Mouse (Mus musculus) lung, embryonic 14.5 days (tissue): ENCODE measurements around the gene Taok1. TPM values are rescaled to one million over a fixed set of nuclear protein-coding genes. Genes with fewer than 3 reads are reported as not detected.
A peak's percentile ranks its signal among the peaks of the same experiment; 100 is the strongest.

Experiments used
- ATAC-seq: fragments of 200-750 bp; cut with Nextera tagmentation; 2 replicates; pipeline ENCODE4 v1.8.0; 2017; ENCODE audit warnings: mild to moderate bottlenecking, moderate TSS enrichment, moderate library complexity; ENCODE audit not compliant: insufficient read depth
- DNase-seq: peaks from one replicate; pipeline ENCODE4 v3.0.0-alpha.2; 2015
- H3K27ac ChIP-seq: fragments of 300-500 bp; sonication (generic); 2 replicates; pipeline ENCODE4 v1.5.1; 2014; ENCODE audit warnings: low read depth, mild to moderate bottlenecking, moderate library complexity
- H3K27me3 ChIP-seq: fragments of 300-500 bp; sonication (generic); 2 replicates; pipeline ENCODE4 v1.6.1; 2014; ENCODE audit warnings: low read length, control low read depth; ENCODE audit not compliant: insufficient read depth
- H3K36me3 ChIP-seq: fragments of 300-500 bp; sonication (generic); 2 replicates; pipeline ENCODE4 v1.6.1; 2014; ENCODE audit warnings: control low read depth; ENCODE audit not compliant: insufficient read depth
- H3K4me1 ChIP-seq: fragments of 300-500 bp; sonication (generic); 2 replicates; pipeline ENCODE4 v1.6.1; 2014; ENCODE audit warnings: antibody characterized with exemption, control low read depth; ENCODE audit not compliant: insufficient read depth
- H3K4me2 ChIP-seq: fragments of 300-500 bp; sonication (generic); 2 replicates; pipeline ENCODE4 v1.6.1; 2014; ENCODE audit warnings: mild to moderate bottlenecking
- H3K4me3 ChIP-seq: fragments of 300-500 bp; sonication (generic); 2 replicates; pipeline ENCODE4 v1.5.1; 2014; ENCODE audit warnings: low read depth, low read length
- H3K9ac ChIP-seq: fragments of 300-500 bp; sonication (generic); 2 replicates; pipeline ENCODE4 v1.6.1; 2014
- H3K9me3 ChIP-seq: fragments of 300-500 bp; sonication (generic); 2 replicates; pipeline ENCODE4 v1.6.1; 2016; ENCODE audit warnings: low read depth, low read length, control low read depth
- CTCF ChIP-seq: IDR thresholded peaks from 2 replicates; pipeline ENCODE4 v1.5.1; 2016; ENCODE audit warnings: antibody characterized with exemption, low read depth
- WGBS: fragments of 180-500 bp; shearing (Covaris S2); extraction: QIAGEN DNeasy Blood & Tissue Kit; methylation state at CpG from one replicate; pipeline ENCODE4 v1.1.7; 2014; 5-methylcytosine and 5-hydroxymethylcytosine counted together
- polyA plus RNA-seq: library from polyadenylated mRNA; unstranded; fragments of >200 nt; fragmentation: Nextera tagmentation; extraction: Ambion mirVana; gene quantifications from 2 replicates; pipeline ENCODE4 v1.2.1, GENCODE M21; 2014

Taok1 gene
- polyA plus RNA-seq, 1 experiment from 2014 or later = 20.8 TPM

DNA sequence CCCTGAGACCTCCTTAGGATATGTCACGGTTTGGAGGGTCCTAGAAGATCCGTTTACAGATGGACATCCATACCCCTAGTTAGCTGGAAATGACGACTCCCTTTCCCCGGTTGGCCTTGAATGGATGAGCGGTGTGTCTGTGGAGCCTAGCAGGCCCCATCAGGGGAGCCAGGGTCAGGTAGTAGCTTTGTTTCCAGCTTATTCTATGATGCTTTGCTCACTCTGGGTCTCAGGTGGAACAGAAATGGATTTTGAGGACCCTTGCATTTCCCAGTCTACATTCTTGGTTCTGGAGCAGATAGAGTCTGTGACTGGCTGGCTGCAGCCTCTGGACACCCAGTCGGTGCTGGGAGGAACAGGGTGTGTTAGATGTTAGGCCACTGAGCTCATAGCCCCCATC is 112.8 kb downstream of the Taok1 start:
- peak overlapping the region; percentile 93 for H3K9ac ChIP-seq

DNA sequence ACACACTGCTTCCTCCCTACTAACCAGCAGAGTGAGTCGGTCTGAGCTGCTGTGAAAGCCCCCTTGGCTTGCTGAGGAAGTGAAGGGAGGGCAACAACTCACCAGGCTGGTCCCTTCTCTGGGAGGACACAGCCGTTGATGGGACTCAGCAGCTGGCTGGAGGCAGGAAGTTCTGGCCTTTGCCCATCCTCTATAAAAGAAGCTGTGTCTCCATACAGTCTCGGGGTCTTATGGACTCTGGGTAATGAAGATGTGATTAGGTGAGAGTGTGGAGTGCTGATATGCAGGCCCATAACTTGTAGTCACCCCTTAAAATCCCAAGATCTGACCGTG is 113.3 kb downstream of the Taok1 start:
- H3K9me3 ChIP-seq = no peaks in the 10 kb centered on the region
- 16% methylated on average over 4 of the region's 4 CpGs for WGBS
- peaks cover 8% of the 10 kb centered on the region; the same call in 1 of the 2 replicates for H3K36me3 ChIP-seq
- H3K4me3 ChIP-seq = peak overlapping the region; percentile 67
- TF ChIP-seq CTCF = no peak
- H3K4me2 ChIP-seq = peak overlapping the region; percentile 90
- peaks cover 17% of the 10 kb centered on the region for H3K4me1 ChIP-seq
- peak overlapping the region; percentile 97; the same call in 1 of the 2 replicates for H3K27ac ChIP-seq
- H3K9ac ChIP-seq = peak overlapping the region; percentile 93
- DNase-seq = no peak
- no peak for ATAC-seq
- H3K27me3 ChIP-seq = no peaks in the 10 kb centered on the region

More for the DNA sequence above, 112.8 kb downstream of the Taok1 start:
- no peak overlapping the region for H3K27ac ChIP-seq
- no peaks in the 10 kb centered on the region for H3K9me3 ChIP-seq
- WGBS = 65% methylated on average over 6 of the region's 6 CpGs
- H3K4me1 ChIP-seq = peaks cover 17% of the 10 kb centered on the region
- peaks cover 13% of the 10 kb centered on the region; the same call in 1 of the 2 replicates for H3K36me3 ChIP-seq
- no peak for DNase-seq
- peak overlapping the region; percentile 90 for H3K4me2 ChIP-seq
- no peaks in the 10 kb centered on the region for H3K27me3 ChIP-seq
- H3K4me3 ChIP-seq = peak overlapping the region; percentile 67; the same call in 1 of the 2 replicates
- ATAC-seq = no peak
- no peak for TF ChIP-seq CTCF

DNA sequence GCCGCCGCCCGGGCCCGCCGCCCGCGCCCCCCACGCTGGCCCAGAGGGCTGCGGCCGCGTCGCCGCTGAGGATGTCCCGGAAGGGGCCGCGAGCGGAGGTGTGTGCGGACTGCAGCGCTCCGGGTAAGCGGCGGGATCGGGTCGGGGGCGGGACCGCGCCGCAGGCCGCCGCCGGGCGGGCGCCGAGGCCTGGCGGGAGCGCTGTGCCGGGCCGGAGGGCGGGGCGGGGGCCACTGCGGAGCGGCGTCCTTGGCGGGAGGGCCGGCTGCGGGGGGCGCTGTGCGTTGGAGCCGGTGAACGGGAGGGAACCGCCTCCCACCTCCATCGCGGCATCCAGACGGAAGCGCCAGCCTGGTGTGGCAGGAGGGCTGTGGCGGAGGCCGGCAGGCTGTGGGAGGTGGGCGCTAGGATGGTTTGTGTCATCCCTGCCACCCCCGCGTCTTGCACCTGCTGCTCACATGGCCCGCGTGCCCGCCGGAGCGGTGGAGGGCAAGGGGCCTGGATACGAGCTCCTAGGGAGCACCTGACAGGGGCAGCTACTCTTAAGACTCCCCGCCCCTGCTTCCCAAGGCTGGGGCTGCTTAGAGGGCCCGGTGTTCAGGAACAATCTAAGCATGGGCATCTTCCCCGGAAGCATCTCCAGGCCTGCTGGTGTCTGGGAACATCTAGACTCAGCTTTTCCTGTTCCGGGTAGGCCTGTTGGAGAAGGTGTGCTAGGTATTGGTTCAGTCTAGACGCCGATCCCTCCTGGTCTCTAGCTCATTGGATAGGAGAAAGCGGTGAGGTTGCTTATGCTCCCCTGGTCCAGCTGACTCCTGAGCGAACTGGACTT is 113.9 kb downstream of the Taok1 start, which contains the start of gene Git1:
TSS of gene Git1 (plus strand) at position 51 of the 832 bp plus-strand sequence.
- ATAC-seq (no peak), DNase-seq (peak; percentile 48)
- no peak for TF ChIP-seq CTCF
- WGBS = under 1% methylated on average over 67 of the region's 74 CpGs
- Histone ChIP-seq H3K4me3 (peak within 1 kb of the TSS; percentile 67), H3K36me3 (0 out of 2 replicates have a peak, but pooled peaks cover 3% of the 10 kb centered on the region), H3K27ac (peak within 1 kb of the TSS; percentile 97), H3K4me1 (peaks cover 19% of the 10 kb centered on the region), H3K27me3 (no peaks in the 10 kb centered on the region), H3K9me3 (no peaks in the 10 kb centered on the region), H3K9ac (peak within 1 kb of the TSS; percentile 93), H3K4me2 (peak within 1 kb of the TSS; percentile 90)

DNA sequence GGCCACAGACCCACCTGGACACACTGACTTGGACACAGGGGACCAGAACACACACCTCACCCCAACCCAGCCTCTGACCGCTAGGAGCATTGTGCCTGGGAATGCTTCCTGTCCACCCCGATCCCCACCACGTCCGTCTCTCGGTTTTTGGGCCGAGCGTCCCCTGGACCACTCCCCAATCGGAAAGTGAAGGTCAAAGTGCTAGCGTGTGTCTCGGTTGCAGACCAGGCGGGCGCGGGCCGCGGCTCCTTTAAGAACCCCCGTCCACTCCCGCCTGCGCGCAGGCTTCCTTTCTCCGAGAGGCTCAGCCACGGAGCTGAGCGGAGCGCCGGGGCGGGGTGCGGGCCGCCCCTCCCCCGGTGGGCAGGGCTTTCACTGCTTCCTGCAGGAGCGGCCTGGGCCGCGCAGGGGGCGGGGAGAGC is 114.7 kb downstream of the Taok1 start:
- no peaks in the 10 kb centered on the region for H3K9me3 ChIP-seq
- H3K27me3 ChIP-seq = no peaks in the 10 kb centered on the region
- peak overlapping the region; percentile 93 for H3K9ac ChIP-seq
- ATAC-seq (peak; percentile 74), DNase-seq (peak; percentile 96)
- TF ChIP-seq CTCF = peak; percentile 39
- H3K4me1 ChIP-seq = peaks cover 25% of the 10 kb centered on the region
- peak overlapping the region; percentile 57 for H3K4me3 ChIP-seq
- under 1% methylated on average over 29 of the region's 32 CpGs for WGBS
- H3K27ac ChIP-seq = peak overlapping the region; percentile 97
- peak overlapping the region; percentile 90 for H3K4me2 ChIP-seq
- 0 out of 2 replicates have a peak, but pooled peaks cover 2% of the 10 kb centered on the region for H3K36me3 ChIP-seq

DNA sequence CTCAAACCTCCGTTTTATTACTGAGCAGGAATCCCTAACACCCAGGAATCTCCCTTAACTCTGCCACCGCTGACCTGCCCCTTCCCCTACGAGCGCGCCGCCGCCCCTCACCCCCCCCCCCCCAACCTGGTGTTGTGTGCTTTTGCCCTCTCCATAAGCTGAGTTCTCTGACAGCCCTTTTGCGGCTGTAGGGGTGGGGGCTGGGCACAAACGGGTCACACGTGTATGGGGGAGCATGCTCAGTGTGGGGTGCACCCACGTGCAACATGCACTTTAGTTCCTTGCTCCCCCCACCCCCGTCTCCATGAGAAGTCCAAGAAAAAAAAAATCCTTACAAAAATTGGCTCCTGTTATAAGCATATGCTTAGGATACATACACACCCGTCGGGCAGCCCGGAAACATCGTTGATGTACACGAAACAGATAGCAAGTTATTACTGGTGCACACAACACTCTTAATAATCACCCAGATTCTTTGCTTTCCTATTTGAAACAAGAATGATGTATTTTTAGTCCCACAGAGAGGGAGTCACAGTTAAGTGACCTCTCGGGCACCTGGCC is 115.2 kb downstream of the Taok1 start:
- TF ChIP-seq CTCF = no peak
- ATAC-seq (no peak), DNase-seq (peak; percentile 54)
- Histone ChIP-seq H3K27ac (peak overlapping the region; percentile 97), H3K4me1 (peaks cover 26% of the 10 kb centered on the region), H3K27me3 (no peaks in the 10 kb centered on the region), H3K9ac (peak overlapping the region; percentile 93), H3K36me3 (0 out of 2 replicates have a peak, but pooled peaks cover 2% of the 10 kb centered on the region), H3K4me2 (peak overlapping the region; percentile 90), H3K4me3 (peak overlapping the region; percentile 57), H3K9me3 (no peaks in the 10 kb centered on the region)
- WGBS = under 1% methylated on average over 18 of the region's 18 CpGs

DNA sequence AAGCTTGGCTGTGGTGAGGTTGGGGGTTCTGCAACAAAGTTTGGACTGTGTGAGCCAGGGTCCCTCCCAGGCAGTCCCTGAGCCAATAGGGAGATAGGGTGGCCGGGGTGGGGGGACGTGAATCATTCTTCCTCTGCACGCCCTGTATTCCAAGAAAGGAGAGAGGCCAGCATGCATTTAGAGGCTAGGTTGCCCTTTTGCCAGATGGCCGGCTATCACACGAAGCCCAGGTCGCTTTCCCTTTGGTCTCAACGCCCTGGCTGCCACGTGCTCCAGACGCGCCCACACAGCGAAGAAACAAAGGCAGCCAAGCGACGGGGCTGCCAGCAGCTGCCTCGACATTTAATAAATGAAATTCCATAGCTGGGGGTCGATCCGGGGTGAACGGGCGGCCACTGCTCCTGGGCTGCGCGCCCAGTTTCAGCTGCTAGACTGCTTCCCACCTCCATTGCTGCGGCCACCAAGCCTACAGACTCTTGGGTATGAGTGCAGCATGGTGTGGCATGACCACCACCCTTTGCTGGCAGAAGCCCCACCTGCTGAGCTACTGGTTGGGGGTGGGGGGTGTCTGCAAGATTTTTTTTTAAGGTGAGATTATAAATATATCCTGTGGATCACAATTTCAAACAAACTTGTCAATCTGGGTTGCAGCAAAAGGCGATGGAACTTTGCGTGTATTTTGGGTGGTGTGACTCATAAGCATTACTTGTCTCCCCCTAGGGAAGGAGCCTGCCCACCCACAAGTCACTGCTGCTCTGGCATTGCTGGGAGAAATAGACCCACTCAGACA is 115.9 kb downstream of the Taok1 start:
- Histone ChIP-seq H3K4me3 (peak overlapping the region; percentile 57), H3K27ac (peak overlapping the region; percentile 97), H3K4me1 (peaks cover 27% of the 10 kb centered on the region), H3K36me3 (0 out of 2 replicates have a peak, but pooled peaks cover 2% of the 10 kb centered on the region), H3K9ac (peak overlapping the region; percentile 93), H3K9me3 (no peaks in the 10 kb centered on the region), H3K4me2 (peak overlapping the region; percentile 90), H3K27me3 (no peaks in the 10 kb centered on the region)
- DNase-seq = peak; percentile 94
- TF ChIP-seq CTCF = no peak
- ATAC-seq = peak; percentile 79
- WGBS = 0% methylated on average over 23 of the region's 23 CpGs
